Mouse (Mus musculus) embryonic fibroblast, embryonic 13.5 days (primary cell): ENCODE results near the gene Ssr2. TPM values are rescaled to one million over a fixed set of nuclear protein-coding genes. Genes with fewer than 3 reads are reported as not detected.

Source experiments
- H3K27ac ChIP-seq: 2 replicates; pipeline ENCODE4 v1.5.1; 2012; ENCODE audit warnings: low read length, control low read depth, inconsistent platforms; ENCODE audit not compliant: insufficient read depth
- H3K4me1 ChIP-seq: 2 replicates; pipeline ENCODE4 v1.6.1; 2011; ENCODE audit warnings: low read length; ENCODE audit not compliant: control insufficient read depth, insufficient read depth
- H3K4me3 ChIP-seq: 2 replicates; pipeline ENCODE4 v1.5.1; 2011; ENCODE audit warnings: mild to moderate bottlenecking, control low read depth, low read length; ENCODE audit not compliant: insufficient read depth
- CTCF ChIP-seq: IDR thresholded peaks from 2 replicates; pipeline ENCODE4 v1.5.1; 2011; ENCODE audit warnings: mild to moderate bottlenecking, control low read depth, low read length, moderate library complexity, borderline replicate concordance; ENCODE audit not compliant: insufficient read depth
- POLR2A ChIP-seq: IDR thresholded peaks from 2 replicates; pipeline ENCODE4 v1.6.1; 2011; ENCODE audit warnings: low read depth, mild to moderate bottlenecking, control low read depth, low read length, moderate library complexity
- polyA plus RNA-seq: library from polyadenylated mRNA; stranded (reverse); fragments of >200 nt; gene quantifications from 2 replicates; pipeline ENCODE4 v1.2.4, GENCODE M21; 2011; ENCODE audit warnings: low read depth; ENCODE audit not compliant: missing spikeins, insufficient read length

Gene Ssr2
- polyA plus RNA-seq: 218 and 298 TPM in 2 replicates

GRCm38 (mm10) chr3:88575540-88575939 lies at the start of gene Ssr2:
TSS of gene Ssr2 (plus strand) at chr3:88575876.
- no peaks in the 10 kb centered on the region for H3K4me1 ChIP-seq
- TF ChIP-seq POLR2A: no peak
- H3K4me3 ChIP-seq: no peak within 1 kb of the TSS
- no peak within 1 kb of the TSS for H3K27ac ChIP-seq

DNA sequence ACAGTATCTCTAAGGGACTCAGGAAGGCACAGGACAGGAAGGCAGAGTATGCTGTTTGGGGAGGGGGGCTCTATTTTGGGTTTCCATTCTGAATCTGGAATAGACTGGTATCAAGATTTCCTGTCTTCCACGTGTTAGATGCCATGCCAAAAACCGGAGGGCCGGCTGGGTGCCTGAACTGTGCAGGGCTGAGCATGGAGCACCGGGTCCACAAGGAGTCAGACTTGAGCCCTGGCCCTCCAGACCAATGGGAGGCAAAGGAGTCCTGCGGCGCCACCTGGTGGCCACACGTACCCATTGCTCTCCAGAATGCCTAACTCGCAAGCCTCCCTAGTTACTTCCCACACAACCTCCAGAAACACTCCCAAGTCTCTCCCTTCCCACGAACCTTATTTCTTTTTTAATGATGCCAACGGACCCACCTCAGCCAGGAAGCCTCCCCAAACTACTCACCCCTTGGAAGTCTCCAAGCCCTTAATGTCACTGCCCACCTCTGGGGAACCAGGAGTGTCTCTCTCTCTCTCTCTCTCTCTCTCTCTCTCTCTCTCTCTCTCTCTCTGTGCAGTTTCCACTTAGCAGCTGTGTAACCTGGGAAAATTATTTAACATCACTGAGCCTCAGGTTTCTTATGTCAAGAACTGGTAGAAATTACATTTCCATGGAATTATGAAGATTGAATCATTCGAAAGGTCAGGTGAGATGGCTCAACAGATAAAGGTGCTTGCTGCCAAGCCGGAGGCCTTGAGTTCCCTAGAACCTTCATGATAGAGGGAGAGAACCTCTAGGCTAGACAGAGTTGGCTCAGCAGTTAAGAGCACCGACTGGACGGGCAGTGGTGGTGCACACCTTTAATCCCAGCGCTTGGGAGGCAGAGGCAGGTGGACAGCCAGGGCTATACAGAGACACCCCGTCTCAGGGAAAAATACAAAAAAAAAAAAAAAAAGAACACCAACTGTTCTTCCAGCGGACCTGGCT lies 49.2 kb upstream of the Ssr2 start:
- TF ChIP-seq POLR2A: no peak; the same call in 1 of the 2 replicates
- peak; percentile 100 for TF ChIP-seq CTCF
- Histone ChIP-seq H3K4me1 (peaks cover 8% of the 10 kb centered on the region), H3K4me3 (no peak overlapping the region), H3K27ac (no peak overlapping the region)

- Histone ChIP-seq H3K4me3 (no peak overlapping the region), H3K4me1 (peaks cover 8% of the 10 kb centered on the region)
- TF ChIP-seq CTCF (no peak), POLR2A (no peak)
Observed at GRCm38 (mm10) chr3:88527565-88527964, 48.1 kb upstream of the Ssr2 start.

DNA sequence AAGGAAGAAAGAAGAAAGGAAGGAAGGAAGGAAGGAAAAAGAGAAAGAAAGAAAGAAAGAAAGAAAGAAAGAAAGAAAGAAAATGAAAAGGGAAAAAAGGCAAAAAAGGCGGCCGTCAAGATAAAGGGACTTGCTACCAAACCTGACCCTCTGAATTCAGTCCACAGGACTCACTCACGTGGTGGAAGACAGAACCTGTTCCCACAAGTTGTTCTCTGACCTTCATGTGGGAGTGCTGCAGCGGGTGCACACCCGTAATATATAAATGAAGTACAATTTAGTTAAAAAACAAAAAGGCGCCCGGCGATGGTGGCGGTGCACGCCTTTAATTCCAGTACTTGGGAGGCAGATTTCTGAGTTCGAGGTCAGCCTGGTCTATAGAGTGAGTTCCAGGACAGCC lies 47.0 kb upstream of the Ssr2 start:
- H3K4me3 ChIP-seq: no peak overlapping the region
- TF ChIP-seq POLR2A (no peak), CTCF (no peak)
- no peak overlapping the region for H3K27ac ChIP-seq
- peaks cover 8% of the 10 kb centered on the region for H3K4me1 ChIP-seq

More at GRCm38 (mm10) chr3:88527565-88527964, 48.1 kb upstream of the Ssr2 start:
- no peak overlapping the region for H3K27ac ChIP-seq

GRCm38 (mm10) chr3:88529204-88530000 lies 46.3 kb upstream of the Ssr2 start:
- H3K27ac ChIP-seq: no peak overlapping the region
- TF ChIP-seq CTCF (no peak), POLR2A (no peak)
- H3K4me3 ChIP-seq: no peak overlapping the region; the same call in 1 of the 2 replicates
- peaks cover 8% of the 10 kb centered on the region for H3K4me1 ChIP-seq

- Histone ChIP-seq H3K4me3 (peak overlapping the region; percentile 91), H3K4me1 (peaks cover 8% of the 10 kb centered on the region), H3K27ac (no peak overlapping the region)
- TF ChIP-seq POLR2A: no peak
- TF ChIP-seq CTCF: no peak
Observed at GRCm38 (mm10) chr3:88530082-88530864, 45.4 kb upstream of the Ssr2 start.

DNA sequence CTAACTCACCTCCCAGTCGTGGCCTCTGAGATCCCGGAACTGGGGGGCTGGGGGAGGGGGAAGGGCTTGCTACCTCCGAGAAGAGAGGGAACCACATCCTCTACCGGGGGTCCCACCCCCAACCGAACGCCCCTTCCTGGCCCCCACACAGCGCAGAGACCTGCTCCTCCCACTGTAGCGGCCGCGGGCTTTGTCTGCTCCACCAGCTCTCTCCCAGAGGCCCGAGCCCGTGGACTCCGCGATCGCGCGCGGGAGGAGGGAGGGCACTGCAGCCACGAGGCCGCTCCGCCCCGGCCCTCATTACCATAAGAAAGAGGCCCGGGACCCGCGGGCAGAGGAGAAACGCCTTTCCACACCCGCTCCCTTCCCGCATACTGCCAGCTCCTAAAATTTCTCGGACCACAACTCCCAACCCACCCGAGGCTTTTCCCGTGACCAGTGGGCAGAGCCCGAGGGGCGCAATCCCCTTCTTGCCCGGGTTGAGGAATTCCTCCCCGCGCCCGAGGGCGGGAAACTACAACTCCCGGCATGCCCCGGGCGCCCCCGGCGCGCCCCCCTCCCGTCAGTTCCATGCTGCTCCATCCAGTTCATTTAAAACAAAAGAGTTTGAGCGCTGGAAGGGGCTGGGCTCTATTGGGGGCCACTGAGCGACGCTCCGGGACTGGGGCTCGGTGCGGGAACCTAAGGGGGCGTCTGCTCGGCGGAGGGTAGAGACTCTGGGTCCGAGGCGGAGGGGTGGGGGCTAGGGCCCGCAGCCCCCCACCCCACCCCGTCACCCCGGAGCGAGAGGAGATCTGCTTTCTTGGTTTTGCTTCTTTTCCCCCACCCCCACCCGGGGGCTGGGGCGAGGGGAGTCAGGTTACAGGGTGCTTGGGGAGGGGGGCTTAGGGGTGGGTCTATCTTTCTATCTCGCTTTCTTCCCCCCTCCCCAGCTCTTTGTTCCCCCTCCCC lies 44.1 kb upstream of the Ssr2 start:
- Histone ChIP-seq H3K4me1 (peaks cover 15% of the 10 kb centered on the region), H3K27ac (peak overlapping the region; percentile 78), H3K4me3 (peak overlapping the region; percentile 91)
- TF ChIP-seq POLR2A (peak; percentile 59), CTCF (no peak)

DNA sequence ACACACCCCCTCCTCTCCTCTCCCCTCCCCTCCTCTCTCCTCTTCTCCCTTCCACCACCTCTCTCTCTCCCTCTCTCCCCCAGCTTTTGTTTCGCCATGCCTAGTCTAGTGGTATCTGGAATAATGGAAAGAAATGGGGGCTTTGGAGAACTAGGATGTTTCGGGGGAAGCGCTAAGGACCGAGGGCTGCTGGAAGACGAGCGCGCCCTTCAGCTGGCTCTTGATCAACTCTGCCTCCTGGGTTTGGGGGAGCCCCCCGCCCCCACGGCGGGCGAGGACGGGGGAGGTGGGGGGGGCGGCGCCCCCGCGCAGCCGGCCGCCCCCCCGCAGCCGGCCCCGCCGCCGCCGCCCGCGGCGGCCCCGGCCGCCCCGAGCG lies 43.4 kb upstream of the Ssr2 start, which contains the start of gene Mex3a:
Gene Mex3a, plus strand, starts transcription at position 97 of the 376 bp plus-strand sequence.
- TF ChIP-seq POLR2A: no peak
- TF ChIP-seq CTCF: no peak
- H3K4me1 ChIP-seq: peaks cover 17% of the 10 kb centered on the region
- peak within 1 kb of the TSS; percentile 91 for H3K4me3 ChIP-seq
- peak within 1 kb of the TSS; percentile 78 for H3K27ac ChIP-seq
